Mouse (Mus musculus): ENCODE measurements at regions not wholly inside any gene's neighbourhood (a gene's known extent, or its start where the extent isn't known, plus 50 kb on each side); places are given as distances from the start of the nearest gene placed in this dataset.

GRCm38 (mm10) chr6:116767738-116768522, 51.2 kb upstream of the Tmem72 start:
- in situ Hi-C loops (cut with MboI, MseI): no loop called here

GRCm38 (mm10) chr6:116774954-116775675, 58.4 kb upstream of the Tmem72 start:
- in situ Hi-C loops (cut with MboI, MseI): no loop called here

GRCm38 (mm10) chr6:116786553-116787335, 70.0 kb upstream of the Tmem72 start:
- in situ Hi-C loops (cut with MboI, MseI): no loop called here

GRCm38 (mm10) chr6:116793321-116793960, 76.7 kb upstream of the Tmem72 start:
- in situ Hi-C loops (cut with MboI, MseI): no loop called here

GRCm38 (mm10) chr6:116793961-116794336, 77.2 kb upstream of the Tmem72 start:
- in situ Hi-C loops (cut with MboI, MseI): no loop called here

GRCm38 (mm10) chr6:116821215-116821912, 104.7 kb upstream of the Tmem72 start:
- in situ Hi-C loops (cut with MboI, MseI): no loop called here

- in situ Hi-C loops (cut with MboI, MseI): no loop called here
Measured at GRCm38 (mm10) chr6:116822605-116823004, 105.9 kb upstream of the Tmem72 start.

- in situ Hi-C loops (cut with MboI, MseI): no loop called here
Measured at GRCm38 (mm10) chr6:116825628-116826027, 108.9 kb upstream of the Tmem72 start.

GRCm38 (mm10) chr6:116829341-116829740, 112.6 kb upstream of the Tmem72 start:
- in situ Hi-C loops (cut with MboI, MseI): no loop called here

GRCm38 (mm10) chr6:116845990-116846862, 129.5 kb upstream of the Tmem72 start:
- in situ Hi-C loops (cut with MboI, MseI): no loop called here

- in situ Hi-C loops (cut with MboI, MseI): no loop called here
Measured at GRCm38 (mm10) chr6:116848538-116849093, 131.9 kb upstream of the Tmem72 start.

- in situ Hi-C loops (cut with MboI, MseI): no loop called here
Measured at GRCm38 (mm10) chr6:116854029-116854428, 137.3 kb upstream of the Tmem72 start.

GRCm38 (mm10) chr6:116856093-116856492, 139.4 kb upstream of the Tmem72 start:
- in situ Hi-C loops (cut with MboI, MseI): no loop called here

GRCm38 (mm10) chr6:116856917-116857491, 140.3 kb upstream of the Tmem72 start:
- in situ Hi-C loops (cut with MboI, MseI): no loop called here

- in situ Hi-C loops (cut with MboI, MseI): no loop called here
Measured at GRCm38 (mm10) chr6:116863130-116863529, 146.4 kb upstream of the Tmem72 start.

- in situ Hi-C loops (cut with MboI, MseI): no loop called here
Measured at GRCm38 (mm10) chr6:116863626-116864025, 146.9 kb upstream of the Tmem72 start.

GRCm38 (mm10) chr6:116893299-116893698, 176.6 kb upstream of the Tmem72 start:
- in situ Hi-C loops (cut with MboI, MseI): no loop called here

GRCm38 (mm10) chr6:116894252-116894651, 177.5 kb upstream of the Tmem72 start:
- in situ Hi-C loops (cut with MboI, MseI): no loop called here

- in situ Hi-C loops (cut with MboI, MseI): no loop called here
Measured at GRCm38 (mm10) chr6:116895114-116895513, 178.4 kb upstream of the Tmem72 start.
